Mouse (Mus musculus) hindbrain, embryonic 16.5 days (tissue): Measurements from ENCODE around the gene Ppip5k2. TPM values are rescaled to one million over a fixed set of nuclear protein-coding genes. Genes with fewer than 3 reads are reported as not detected.
A peak's percentile ranks its signal among the peaks of the same experiment; 100 is the strongest.

Experiments used
- ATAC-seq: fragments of 200-750 bp; cut with Nextera tagmentation; 2 replicates; pipeline ENCODE4 v1.8.0; 2017; ENCODE audit warnings: moderate TSS enrichment, moderate library complexity
- H3K27ac ChIP-seq: fragments of 300-500 bp; sonication (generic); 2 replicates; pipeline ENCODE4 v1.5.1; 2014; ENCODE audit warnings: low read depth, mild to moderate bottlenecking, control low read depth, low read length, moderate library complexity
- H3K27me3 ChIP-seq: fragments of 300-500 bp; sonication (generic); replicated peaks from 2 replicates; pipeline ENCODE4 v1.6.1; 2014; ENCODE audit warnings: low read length; ENCODE audit not compliant: control insufficient read depth, insufficient read depth
- H3K36me3 ChIP-seq: fragments of 300-500 bp; sonication (generic); 2 replicates; pipeline ENCODE4 v1.6.1; 2014; ENCODE audit warnings: mild to moderate bottlenecking, low read length, moderate library complexity, mixed read lengths; ENCODE audit not compliant: control insufficient read depth, insufficient read depth
- H3K4me1 ChIP-seq: fragments of 300-500 bp; sonication (generic); 2 replicates; pipeline ENCODE4 v1.6.1; 2014; ENCODE audit warnings: low read depth, low read length; ENCODE audit not compliant: control insufficient read depth, insufficient read depth
- H3K4me2 ChIP-seq: fragments of 300-500 bp; sonication (generic); 2 replicates; pipeline ENCODE4 v1.6.1; 2014; ENCODE audit warnings: mild to moderate bottlenecking, low read length, control low read depth, moderate library complexity
- H3K4me3 ChIP-seq: fragments of 300-500 bp; sonication (generic); 2 replicates; pipeline ENCODE4 v1.5.1; 2014; ENCODE audit warnings: mild to moderate bottlenecking, low read length, control low read depth, moderate library complexity
- H3K9ac ChIP-seq: fragments of 300-500 bp; sonication (generic); 2 replicates; pipeline ENCODE4 v1.6.1; 2014; ENCODE audit warnings: low read depth, mild to moderate bottlenecking, control low read depth, low read length, moderate library complexity
- H3K9me3 ChIP-seq: fragments of 300-500 bp; sonication (generic); 2 replicates; pipeline ENCODE4 v1.6.1; 2014; ENCODE audit warnings: mild to moderate bottlenecking, low read length, moderate library complexity; ENCODE audit not compliant: control insufficient read depth
- WGBS: fragments of 180-500 bp; shearing (Covaris S2); extraction: QIAGEN DNeasy Blood & Tissue Kit; methylation state at CpG from one replicate; pipeline ENCODE4 v1.1.7; 2014; 5-methylcytosine and 5-hydroxymethylcytosine counted together
- polyA plus RNA-seq: library from polyadenylated mRNA; unstranded; fragments of >200 nt; fragmentation: Nextera tagmentation; extraction: Ambion mirVana; gene quantifications from 2 replicates; pipeline ENCODE4 v1.2.1, GENCODE M21; 2015

Gene Ppip5k2
- 45.5 and 50.6 TPM in 2 replicates for polyA plus RNA-seq

- Histone ChIP-seq H3K4me1 (peaks cover 18% of the 10 kb centered on the region), H3K4me3 (peak within 1 kb of the TSS; percentile 70), H3K9me3 (no peaks in the 10 kb centered on the region), H3K27me3 (no peaks in the 10 kb centered on the region), H3K36me3 (no peaks in the 10 kb centered on the region), H3K27ac (peak within 1 kb of the TSS; percentile 88), H3K4me2 (peak within 1 kb of the TSS; percentile 66), H3K9ac (peak within 1 kb of the TSS; percentile 86)
- peak; percentile 99 for ATAC-seq
- under 1% methylated on average over 57 of the region's 66 CpGs for WGBS
Observed at GRCm38 (mm10) chr1:97769904-97770753, at the start of gene Ppip5k2, which contains the start of gene Gin1. TSS of gene Ppip5k2 (minus strand) at chr1:97770411. TSS of gene Gin1 (plus strand) at chr1:97770172.

- no peak overlapping the region for H3K4me3 ChIP-seq
- peak; percentile 65; the same call in 1 of the 2 replicates for ATAC-seq
- no peaks in the 10 kb centered on the region for H3K9me3 ChIP-seq
- no peaks in the 10 kb centered on the region for H3K4me1 ChIP-seq
- no peak overlapping the region for H3K9ac ChIP-seq
- no peak overlapping the region for H3K27ac ChIP-seq
- H3K4me2 ChIP-seq = no peak overlapping the region
- H3K27me3 ChIP-seq = no peaks in the 10 kb centered on the region
- WGBS = 34% methylated on average over 2 of the region's 2 CpGs
- H3K36me3 ChIP-seq = no peaks in the 10 kb centered on the region
Observed at GRCm38 (mm10) chr1:97809255-97809912, 39.2 kb upstream of the Ppip5k2 start.

GRCm38 (mm10) chr1:97804520-97804919, 34.3 kb upstream of the Ppip5k2 start:
- ATAC-seq = no peak
- Histone ChIP-seq H3K9ac (no peak overlapping the region), H3K4me3 (no peak overlapping the region), H3K27me3 (no peaks in the 10 kb centered on the region), H3K27ac (no peak overlapping the region), H3K4me2 (no peak overlapping the region), H3K36me3 (no peaks in the 10 kb centered on the region), H3K4me1 (no peaks in the 10 kb centered on the region), H3K9me3 (peaks cover 4% of the 10 kb centered on the region)

GRCm38 (mm10) chr1:97802207-97802902, 32.1 kb upstream of the Ppip5k2 start:
- Histone ChIP-seq H3K27me3 (no peaks in the 10 kb centered on the region), H3K4me2 (no peak overlapping the region), H3K4me1 (no peaks in the 10 kb centered on the region), H3K9ac (no peak overlapping the region), H3K36me3 (no peaks in the 10 kb centered on the region), H3K4me3 (no peak overlapping the region), H3K27ac (no peak overlapping the region), H3K9me3 (peaks cover 4% of the 10 kb centered on the region)
- 43% methylated on average over 4 of the region's 4 CpGs for WGBS
- ATAC-seq = no peak

GRCm38 (mm10) chr1:97795936-97796335, 25.7 kb upstream of the Ppip5k2 start:
- no peaks in the 10 kb centered on the region for H3K4me1 ChIP-seq
- no peak for ATAC-seq
- 95% methylated on average over 9 of the region's 9 CpGs for WGBS
- H3K4me3 ChIP-seq = no peak overlapping the region
- H3K4me2 ChIP-seq = no peak overlapping the region
- H3K9ac ChIP-seq = no peak overlapping the region
- H3K27ac ChIP-seq = no peak overlapping the region
- H3K27me3 ChIP-seq = no peaks in the 10 kb centered on the region
- H3K36me3 ChIP-seq = no peaks in the 10 kb centered on the region
- H3K9me3 ChIP-seq = peaks cover 4% of the 10 kb centered on the region

- 85% methylated on average over 3 of the region's 3 CpGs for whole genome bisulfite sequencing
- no peaks in the 10 kb centered on the region for H3K36me3 ChIP-seq
- no peaks in the 10 kb centered on the region for H3K27me3 ChIP-seq
- no peaks in the 10 kb centered on the region for H3K9me3 ChIP-seq
- no peak overlapping the region for H3K4me2 ChIP-seq
- no peak overlapping the region for H3K27ac ChIP-seq
- ATAC-seq = no peak
- no peak overlapping the region for H3K9ac ChIP-seq
- no peaks in the 10 kb centered on the region for H3K4me1 ChIP-seq
- no peak overlapping the region for H3K4me3 ChIP-seq
Observed at GRCm38 (mm10) chr1:97794110-97794509, 23.9 kb upstream of the Ppip5k2 start.

- Histone ChIP-seq H3K4me2 (no peak overlapping the region), H3K36me3 (no peaks in the 10 kb centered on the region), H3K27ac (no peak overlapping the region), H3K4me1 (no peaks in the 10 kb centered on the region), H3K9ac (no peak overlapping the region), H3K9me3 (no peaks in the 10 kb centered on the region), H3K27me3 (no peaks in the 10 kb centered on the region), H3K4me3 (no peak overlapping the region)
- no peak for ATAC-seq
- 93% methylated on average over 2 of the region's 2 CpGs for WGBS
Observed at GRCm38 (mm10) chr1:97788490-97788889, 18.3 kb upstream of the Ppip5k2 start.

- no peaks in the 10 kb centered on the region for H3K9me3 ChIP-seq
- no peak overlapping the region for H3K9ac ChIP-seq
- H3K27me3 ChIP-seq = no peaks in the 10 kb centered on the region
- H3K27ac ChIP-seq = no peak overlapping the region
- ATAC-seq = no peak
- H3K4me3 ChIP-seq = no peak overlapping the region
- H3K4me2 ChIP-seq = no peak overlapping the region
- H3K36me3 ChIP-seq = no peaks in the 10 kb centered on the region
- no peaks in the 10 kb centered on the region for H3K4me1 ChIP-seq
- 91% methylated on average over 3 of the region's 3 CpGs for WGBS
Observed at GRCm38 (mm10) chr1:97787674-97788073, 17.5 kb upstream of the Ppip5k2 start.
